Mouse (Mus musculus) liver, postnatal 0 days (tissue): Measurements from ENCODE around the gene Hnrnpll.

Source experiments
- CTCF ChIP-seq: sonication (generic); IDR thresholded peaks from 2 replicates; pipeline ENCODE4 v1.5.1; 2016; ENCODE audit warnings: antibody characterized with exemption, low read depth
- EP300 ChIP-seq: IDR thresholded peaks from 2 replicates; pipeline ENCODE4 v1.6.1; 2016; ENCODE audit warnings: antibody characterized with exemption, low read depth, mild to moderate bottlenecking

- no peak for TF ChIP-seq CTCF
- no peak for TF ChIP-seq EP300
Observed at GRCm38 (mm10) chr17:80062620-80063010, 481 bp upstream of the Hnrnpll start.
